Mouse (Mus musculus) megakaryocyte progenitor cell, adult 5-6 weeks (primary cell): ENCODE measurements around the gene Nkain2. TPM values are rescaled to one million over a fixed set of nuclear protein-coding genes. Genes with fewer than 3 reads are reported as not detected.
"Not testable (repeated sequence)": the region's sequence is repeated elsewhere in the genome, so short reads cannot be mapped to it uniquely, and the experiment has no call there.

Source experiments
- ATAC-seq: replicated peaks from 2 replicates; pipeline ENCODE4 v1.8.0; 2016; ENCODE audit warnings: mild to moderate bottlenecking, moderate TSS enrichment, inconsistent platforms; ENCODE audit not compliant: poor library complexity
- total RNA-seq, 2 experiments: library from RNA; stranded (forward) in 1 of 2; stranded (reverse) in 1 of 2; fragments of 157-497, 149-512 nt in 1 of 2; fragments of 200-1000 nt in 1 of 2; gene quantifications; 2 replicates each; pipeline versions ENCODE4 v1.2.3 to v1.2.4; 2015 to 2017

The Nkain2 gene
- total RNA-seq, 2 experiments from 2014 or later = not detected

DNA sequence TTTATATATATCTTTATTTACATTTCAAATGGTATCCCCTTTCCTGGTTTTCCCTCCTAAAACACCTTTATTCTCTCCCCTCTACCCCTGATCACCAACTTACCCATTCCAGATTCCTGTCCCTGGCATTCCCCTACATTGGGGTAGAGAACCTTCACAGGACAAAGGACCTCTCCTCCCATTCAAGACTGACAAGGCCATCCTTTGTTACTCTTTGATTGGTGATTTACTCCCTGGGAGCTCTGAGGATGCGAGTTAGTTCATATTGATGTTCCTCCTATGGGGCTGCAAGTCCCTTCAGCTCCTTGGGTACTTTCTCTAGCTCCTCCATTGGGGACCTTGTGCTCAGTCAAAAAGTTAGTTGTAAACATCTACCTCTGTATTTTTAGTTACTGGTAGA lies 798.9 kb downstream of the Nkain2 start:
- ATAC-seq = no peak

DNA sequence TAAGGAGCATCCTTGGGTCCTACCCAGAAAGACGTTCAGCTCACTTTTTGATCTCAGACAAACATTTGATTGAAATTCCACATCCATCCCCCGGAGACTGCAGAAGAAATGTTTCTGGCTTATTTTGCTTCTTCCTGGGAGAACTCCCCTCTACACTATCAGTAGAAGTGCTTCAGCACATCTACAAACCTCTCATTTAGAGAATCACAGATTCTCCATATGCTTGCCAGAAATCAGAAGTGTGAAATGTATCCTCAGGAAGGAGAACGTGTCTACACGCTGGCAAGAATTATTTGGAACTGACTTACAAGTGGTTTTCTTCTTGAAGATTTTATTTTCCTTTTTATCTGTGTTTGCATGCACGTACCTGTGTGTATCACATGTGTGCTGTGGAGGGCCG lies 829.9 kb downstream of the Nkain2 start:
- ATAC-seq = no peak

DNA sequence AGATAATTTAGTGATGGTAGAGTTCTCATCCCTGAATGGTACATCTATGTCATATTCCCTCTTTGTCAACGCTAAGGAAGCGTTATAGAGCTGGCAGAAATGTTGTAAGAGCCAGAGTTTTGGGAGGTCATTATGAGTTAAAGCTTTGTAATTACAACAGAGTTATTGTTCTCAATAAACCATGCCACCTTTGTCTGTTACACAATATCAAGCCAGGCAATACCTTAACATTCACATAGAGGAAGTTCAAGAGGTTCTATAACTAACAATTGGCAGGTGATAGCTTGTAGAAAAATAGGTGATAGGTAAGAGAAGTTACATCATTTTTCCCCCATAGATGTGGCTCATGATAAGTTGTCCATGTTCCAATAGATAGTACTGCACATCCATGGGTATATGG lies 832.0 kb downstream of the Nkain2 start:
- ATAC-seq = no peak

DNA sequence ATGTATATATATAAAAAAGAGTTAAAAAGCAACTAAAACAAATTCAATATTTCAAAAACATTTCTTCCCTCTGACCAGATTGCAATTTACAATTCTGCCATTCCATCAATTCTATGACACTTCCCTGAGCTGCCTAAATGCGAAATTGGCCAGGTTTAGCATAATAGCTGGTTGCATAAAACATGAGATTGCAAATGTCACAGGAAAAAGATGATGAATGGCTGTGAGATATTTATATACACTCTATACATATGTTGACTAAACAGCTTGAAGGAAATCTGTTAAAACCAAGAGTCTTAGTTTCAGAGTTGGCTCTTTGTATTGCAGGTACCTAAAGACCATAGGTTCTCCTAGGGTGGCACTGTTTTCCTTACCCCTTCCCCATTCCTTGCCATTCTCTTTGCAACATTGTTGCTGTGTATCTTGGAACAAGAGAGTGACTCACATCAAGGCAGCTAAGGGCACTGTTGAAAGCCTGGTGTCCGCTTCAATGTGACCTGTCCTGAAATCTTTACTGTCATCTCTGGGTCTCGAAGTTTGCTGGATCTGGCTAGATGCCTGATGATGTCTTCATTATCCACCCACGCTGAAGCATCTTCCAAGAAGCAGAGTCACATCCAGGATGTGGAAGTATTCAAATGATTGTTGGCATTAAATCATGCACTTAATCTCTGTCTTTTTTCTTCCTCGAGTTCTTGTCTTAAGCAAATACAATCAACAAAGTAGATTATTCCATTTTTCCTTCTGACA lies 837.5 kb downstream of the Nkain2 start:
- no peak for ATAC-seq

DNA sequence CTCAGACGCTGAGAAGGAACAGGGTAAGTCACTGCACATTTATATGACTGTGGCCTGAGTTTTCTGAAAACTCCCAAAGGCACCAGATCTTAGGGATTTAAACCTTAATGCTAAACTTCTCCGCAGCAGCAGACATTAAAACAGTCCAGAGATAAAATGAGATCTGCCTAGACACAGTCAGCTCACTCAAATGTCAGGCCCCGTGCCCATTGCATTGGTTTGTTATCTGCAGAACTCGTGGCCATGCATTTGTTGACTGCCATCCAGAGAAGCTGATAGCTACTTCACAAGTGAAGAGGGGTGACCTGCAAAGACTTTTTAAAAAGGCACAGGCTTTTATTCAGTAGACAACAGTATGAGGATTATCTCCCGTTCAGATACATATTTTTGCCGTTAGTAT lies 838.2 kb downstream of the Nkain2 start:
- ATAC-seq = no peak

DNA sequence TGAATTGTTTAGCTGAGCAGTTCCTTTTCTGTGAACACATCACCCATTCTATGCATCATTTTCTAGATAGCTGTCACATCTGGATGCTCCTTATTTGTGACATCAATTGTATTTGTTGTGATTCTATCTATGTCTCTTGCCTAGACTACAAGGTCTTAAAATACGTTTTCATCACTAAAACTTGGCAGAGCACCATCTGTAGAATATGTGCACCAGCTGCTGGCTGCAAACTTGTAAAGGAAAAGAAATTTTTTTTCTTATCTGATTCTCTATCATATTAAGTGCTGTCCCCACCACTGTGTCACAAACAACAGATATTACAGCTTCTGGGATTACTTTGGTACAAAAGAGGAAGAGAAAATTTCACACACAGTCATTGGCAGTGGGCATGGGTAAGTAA lies 860.3 kb downstream of the Nkain2 start:
- no peak for ATAC-seq

DNA sequence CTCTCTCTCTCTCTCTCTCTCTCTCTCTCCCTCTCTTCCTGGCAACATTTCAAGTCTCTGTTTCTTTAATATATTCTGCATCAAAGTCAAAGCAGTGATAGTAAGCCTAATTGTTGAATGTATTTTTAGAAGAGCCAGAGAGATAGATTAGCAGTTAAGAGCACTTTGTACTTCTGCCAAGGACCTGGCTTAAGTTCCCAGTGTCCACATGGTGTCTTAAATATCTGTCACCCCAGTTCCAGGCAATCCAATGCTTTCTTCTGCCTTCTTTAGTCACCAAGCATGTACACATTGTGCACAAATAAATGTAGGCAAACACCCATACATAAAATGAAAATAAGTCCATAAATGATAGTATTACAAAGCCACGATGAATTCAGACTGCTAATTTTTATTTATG lies 871.9 kb downstream of the Nkain2 start:
- ATAC-seq = no peak

DNA sequence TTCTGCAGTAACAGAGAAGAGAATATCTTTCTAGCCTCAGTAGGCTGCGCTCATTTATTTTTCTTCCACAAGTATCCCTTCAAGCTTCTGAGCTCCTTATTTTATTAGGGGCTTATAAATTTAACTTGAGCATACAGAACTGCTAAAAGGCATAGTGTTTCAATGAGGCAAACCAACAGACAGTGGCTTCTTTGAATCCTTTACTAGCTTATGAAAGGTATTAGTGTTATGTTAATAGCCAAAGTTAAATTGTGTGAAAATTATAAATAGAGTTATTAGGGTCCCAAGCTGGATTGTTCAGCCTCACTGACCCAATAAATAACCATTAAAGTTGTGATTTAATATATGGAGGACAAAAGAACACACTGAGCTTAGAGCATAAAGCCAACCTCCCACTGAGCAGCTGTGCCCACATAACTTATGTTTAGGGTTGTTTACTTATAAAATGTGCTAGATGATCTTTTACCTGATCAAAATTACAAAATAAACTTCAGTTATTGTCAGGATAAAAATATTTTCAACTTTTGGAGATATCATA lies 889.0 kb downstream of the Nkain2 start:
- no peak for ATAC-seq

DNA sequence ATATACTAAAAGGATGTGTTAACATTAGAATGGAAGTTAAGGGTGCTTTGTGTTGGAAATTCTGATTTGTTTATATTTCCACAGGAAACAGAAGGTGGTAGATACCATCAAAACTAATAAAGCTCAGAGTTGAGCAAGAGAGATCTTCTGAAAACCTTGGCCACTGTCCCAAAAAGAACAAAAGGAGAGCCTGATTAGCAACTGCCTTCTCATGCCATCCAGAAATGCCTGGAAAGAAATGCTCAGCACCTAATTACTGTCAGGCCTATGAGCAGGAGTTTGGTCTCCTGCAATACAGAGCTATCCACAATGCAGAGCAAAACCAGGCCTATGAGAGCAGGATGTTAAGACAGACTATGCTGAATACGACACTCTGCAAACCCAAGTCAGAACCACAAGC lies 897.1 kb downstream of the Nkain2 start:
- ATAC-seq = no peak

DNA sequence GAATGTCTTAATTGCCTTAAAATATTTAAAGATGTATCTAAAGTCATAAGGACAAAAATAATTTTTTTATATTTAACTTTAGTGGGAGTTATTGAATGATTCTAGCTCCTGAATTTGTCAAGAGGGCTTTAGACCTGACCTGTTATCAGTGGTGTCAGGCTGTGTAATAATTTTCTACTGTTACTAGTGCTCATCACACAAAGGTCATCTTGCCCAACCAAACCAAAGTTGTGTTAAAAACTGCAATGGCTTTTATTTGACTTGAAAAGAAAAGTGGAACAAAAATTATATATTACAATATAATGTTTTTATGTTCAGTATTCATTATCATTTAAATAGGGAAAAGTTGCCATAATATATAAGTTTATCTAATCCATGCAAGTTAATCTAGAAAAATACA lies 911.9 kb downstream of the Nkain2 start:
- no peak for ATAC-seq

DNA sequence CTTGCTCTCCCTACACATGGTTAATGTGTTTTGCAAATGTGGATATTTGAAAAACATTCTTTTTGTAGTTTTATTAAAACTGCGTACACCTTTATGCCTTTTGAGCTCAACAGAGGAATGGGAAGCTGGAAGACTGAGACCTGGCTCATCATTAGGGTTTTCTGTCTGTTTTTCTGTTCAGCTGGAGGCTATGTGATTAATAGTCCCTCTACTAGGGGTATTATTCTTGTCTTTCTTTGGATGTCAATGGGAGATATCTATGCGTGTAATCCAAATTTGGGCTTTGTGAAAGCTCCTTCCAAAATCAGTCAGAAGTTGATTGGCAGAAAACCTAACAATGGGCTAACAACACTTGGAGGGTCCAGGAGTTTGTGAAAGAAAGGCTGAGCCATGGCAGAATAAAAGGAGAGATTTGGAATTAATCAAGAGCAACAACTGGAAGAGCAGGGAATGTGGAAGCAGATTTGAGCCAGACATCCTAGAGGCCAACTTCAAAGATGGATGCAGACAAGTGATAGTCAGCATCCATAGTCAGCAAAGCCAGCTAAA lies 943.0 kb downstream of the Nkain2 start:
- no peak for ATAC-seq

DNA sequence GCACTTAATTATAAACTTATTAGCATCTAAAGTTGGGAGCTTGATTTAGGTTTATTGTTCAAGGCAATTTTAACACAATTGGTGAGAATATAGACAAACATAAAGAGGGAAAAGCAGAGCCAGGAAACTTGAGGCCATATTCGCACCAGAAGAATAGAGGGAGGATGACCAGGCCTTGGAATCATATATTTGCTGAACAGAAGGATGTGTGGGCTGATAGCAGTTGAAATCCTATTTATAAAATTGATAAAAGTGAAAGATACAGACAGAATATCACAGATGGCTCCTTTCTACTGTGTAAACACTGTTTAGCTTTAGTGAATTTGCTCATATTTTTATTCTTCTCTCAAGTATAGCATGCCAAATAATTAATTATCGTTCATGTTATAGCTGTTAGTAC lies 958.3 kb downstream of the Nkain2 start:
- no peak for ATAC-seq

DNA sequence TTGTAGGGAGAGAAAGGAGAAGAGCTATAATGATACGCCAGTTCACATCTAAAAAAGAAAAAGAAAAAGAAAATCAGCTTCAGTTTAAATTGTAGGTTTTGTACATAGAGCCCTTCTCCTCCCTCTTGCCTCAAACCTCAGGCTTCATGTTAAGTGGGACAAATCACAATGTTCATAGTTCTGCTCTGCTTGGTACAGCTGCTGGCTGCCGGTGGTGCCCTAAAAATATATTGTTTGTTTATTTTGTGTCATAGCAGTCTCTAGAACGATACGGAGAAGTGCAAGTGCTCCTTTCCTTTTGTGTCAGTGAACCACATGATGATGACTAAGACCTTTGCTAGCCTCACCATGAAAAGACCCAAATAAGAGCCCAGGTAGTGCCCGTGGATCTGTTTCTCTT lies 962.6 kb downstream of the Nkain2 start:
- no peak for ATAC-seq

DNA sequence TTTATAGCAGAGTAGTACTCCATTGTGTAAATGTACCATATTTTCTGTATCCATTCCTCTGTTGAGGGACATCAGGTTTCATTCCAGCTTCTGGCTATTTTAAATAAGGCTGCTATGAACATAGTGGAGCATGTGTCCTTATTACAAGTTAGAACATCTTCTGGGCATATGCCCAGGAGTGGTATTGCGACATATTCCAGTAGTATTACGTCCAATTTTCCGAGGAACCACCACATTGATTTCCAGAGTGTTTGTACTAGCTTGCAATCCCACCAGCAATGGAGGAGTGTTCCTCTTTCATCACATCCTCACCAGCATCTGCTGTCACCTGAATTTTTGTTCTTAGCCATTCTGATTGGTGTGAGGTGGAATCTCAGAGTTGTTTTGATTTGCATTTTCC lies 969.4 kb downstream of the Nkain2 start:
- not testable (repeated sequence) for ATAC-seq

DNA sequence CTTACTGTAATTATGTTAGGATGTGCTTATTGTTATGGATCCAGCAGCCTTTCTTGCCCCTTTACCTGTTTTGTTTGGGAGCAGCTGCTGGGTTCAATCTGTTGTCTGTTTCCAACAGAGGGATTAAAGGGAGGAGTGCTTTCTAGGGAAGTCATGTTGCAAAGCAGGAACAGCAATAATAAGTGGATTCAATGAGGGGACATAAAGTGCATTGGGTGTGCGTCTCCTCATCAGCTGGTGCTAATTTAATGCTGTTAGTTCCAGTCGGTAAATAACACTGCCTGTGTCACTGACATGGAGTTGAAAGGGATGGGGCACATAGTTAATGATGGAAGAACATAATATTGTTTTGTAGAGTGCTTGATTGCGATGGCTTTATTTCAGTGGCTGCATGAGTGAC lies 982.8 kb downstream of the Nkain2 start:
- ATAC-seq = no peak

DNA sequence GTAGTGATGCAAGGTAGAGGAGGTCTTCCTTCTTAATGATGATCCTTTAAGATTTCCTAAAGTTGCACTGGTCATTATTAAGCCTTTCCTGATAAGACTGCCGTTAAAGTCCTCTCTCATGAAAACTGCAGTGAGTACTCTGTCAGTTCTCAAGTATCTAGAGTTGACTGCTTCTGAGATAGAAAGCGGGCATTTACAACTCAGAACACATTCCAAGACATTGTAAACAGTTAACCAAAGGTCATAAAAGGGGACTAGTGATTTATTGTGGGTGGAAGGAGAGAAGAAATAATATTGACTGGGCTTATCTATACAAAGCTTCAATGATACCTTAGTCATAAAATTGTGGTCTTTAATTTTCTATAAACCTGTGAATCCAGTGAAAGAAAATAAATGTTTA lies 990.8 kb downstream of the Nkain2 start:
- ATAC-seq = no peak

DNA sequence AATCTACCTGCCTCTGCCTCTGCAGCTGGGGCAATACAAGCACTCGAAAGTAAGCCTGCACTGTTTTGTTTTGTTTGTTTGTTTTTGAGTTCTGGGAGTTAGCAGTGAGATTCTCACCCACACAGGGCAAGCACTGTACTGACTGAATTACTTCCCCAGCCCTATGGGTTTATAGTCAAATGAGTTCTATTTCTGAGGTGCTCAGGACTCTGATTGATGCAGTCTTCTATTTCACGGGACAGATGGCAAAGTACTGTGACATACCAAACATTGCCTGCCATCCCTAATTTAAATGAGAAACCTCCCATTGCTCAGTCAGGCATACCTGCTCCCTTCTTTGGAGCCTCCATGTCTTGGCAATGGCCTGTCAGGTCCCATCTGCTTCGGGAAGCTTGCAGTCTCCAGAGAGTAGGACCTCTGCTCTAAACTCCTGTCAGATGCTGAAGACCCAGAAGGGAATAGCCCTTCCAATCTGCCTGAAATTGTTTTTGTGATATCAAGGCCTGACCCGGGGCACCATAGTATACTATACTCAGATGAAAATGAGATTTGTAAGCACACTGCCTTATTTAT lies 1016.9 kb downstream of the Nkain2 start:
- ATAC-seq = no peak

DNA sequence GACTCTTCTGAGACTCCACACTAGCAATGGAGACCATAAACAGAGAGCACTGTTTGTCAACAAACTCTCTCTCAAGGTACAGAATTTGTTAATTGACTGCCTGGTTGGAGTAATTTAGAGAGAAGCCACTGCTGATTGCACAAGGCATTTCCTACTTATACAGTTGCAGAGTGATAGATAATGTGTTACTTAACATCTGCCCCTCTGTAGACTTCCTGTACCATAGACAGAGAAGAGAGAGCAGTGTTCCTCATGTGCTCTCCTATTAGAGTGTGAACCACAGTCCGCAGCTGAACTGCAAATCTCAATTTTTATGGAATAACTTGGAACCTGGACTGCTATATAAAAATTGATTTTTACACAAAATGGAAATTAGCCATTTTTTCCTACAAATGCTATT lies 1022.0 kb downstream of the Nkain2 start:
- no peak for ATAC-seq

DNA sequence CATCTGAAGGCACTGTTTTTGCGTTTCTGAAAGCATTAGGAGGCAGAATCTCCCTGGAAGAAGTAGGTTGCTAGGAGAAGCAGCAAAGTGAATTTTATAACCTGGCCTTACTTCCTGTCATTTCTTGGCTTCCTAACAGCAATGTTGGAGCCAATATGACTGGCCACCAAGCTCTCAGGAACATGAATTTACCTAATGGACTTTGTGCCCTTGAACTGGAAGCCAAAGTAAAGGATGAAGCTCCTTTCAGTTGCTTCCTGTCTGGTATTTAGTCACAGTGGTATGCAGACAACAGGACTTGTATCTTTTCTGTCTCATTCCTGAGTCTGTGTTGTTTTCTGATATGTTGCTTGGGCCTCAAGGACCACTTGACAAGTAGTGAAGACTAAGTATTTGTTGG lies 1063.2 kb downstream of the Nkain2 start:
- ATAC-seq = no peak

DNA sequence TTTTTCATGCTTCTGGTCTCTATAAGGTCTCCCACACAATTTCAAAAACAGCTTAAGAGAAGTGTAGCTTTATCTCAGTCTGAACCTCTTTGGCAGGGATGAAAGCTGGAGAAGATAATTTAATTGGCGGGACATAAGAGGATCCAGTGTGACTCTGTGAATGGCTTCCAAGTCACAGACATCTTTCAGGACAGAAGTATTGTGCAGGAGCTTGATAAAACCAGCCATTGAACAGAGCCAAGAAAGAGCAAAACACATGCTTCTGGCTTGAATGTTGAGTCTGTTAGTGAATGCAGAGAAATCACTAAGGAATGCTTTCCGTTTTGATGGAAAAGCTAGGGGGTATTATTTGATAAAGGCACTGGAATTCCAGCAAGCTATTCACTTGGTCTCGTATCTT lies 1077.7 kb downstream of the Nkain2 start:
- no peak for ATAC-seq

DNA sequence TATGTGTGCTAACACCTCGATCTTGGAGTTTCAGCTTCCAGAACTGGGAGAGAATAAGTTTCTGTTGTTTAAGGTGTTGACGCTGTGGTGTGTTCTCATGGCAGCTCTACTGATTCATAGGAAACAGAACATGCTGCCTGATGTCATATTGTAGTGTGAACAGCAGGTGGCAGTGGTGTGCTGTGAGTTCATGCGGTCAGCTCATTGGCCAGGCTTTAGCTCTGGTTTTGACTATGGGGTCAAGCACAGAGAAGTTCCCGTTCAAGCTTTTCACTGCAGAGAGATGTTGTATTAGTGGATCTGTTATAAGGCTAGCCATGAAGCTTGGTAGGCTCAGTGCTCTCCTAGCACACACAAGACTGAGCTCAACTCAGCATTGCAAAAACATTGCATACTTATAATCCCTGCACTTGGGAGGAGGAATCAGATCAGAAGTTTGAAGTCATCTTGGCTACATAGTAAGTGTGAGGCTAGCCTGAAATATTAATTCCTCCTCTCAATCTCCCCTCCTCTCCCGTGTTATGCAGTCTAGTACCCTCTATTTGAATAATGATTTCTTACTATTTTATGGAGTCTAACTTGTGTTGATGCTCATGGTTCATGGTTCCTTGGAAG lies 1147.7 kb downstream of the Nkain2 start:
- ATAC-seq = peak; percentile 100

DNA sequence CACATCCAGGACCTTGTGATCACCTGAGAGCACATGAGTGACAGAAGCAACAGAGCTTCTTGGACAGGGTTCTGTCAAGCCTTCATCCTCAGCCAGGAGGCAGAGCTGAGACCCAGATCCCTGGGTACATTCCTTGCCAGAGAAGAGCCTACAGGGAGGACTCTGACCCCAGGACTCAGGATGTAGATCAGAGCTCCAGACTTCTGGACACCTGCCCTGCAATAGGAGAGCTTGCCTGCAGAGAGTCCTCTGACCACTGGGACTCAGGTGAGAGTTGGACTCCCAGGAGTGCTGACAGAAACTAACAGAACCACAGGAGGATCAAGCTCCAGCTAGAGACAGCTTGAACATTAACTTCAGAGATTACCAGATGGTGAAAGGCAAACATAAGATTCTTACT lies 1162.2 kb downstream of the Nkain2 start:
- no peak for ATAC-seq
